Mouse (Mus musculus) E14TG2a.4 (cell line): ENCODE measurements at regions not wholly inside any gene's neighbourhood (a gene's known extent, or its start where the extent isn't known, plus 50 kb on each side); places are given as distances from the start of the nearest gene placed in this dataset.
A peak's percentile ranks its signal among the peaks of the same experiment; 100 is the strongest.

Source experiments
- H3K27me3 ChIP-seq: 2 replicates; pipeline ENCODE4 v1.6.1; 2014; ENCODE audit warnings: low read length, control low read depth; ENCODE audit not compliant: insufficient read depth
- H3K36me3 ChIP-seq: 2 replicates; pipeline ENCODE4 v1.6.1; 2014; ENCODE audit warnings: low read length, control low read depth; ENCODE audit not compliant: insufficient read depth
- H3K4me1 ChIP-seq: replicated peaks from 2 replicates; pipeline ENCODE4 v1.6.1; 2014; ENCODE audit warnings: low read depth, low read length, control low read depth
- H3K4me3 ChIP-seq: replicated peaks from 2 replicates; pipeline ENCODE4 v1.5.1; 2014; ENCODE audit warnings: mild to moderate bottlenecking, low read length
- H3K9me3 ChIP-seq: 2 replicates; pipeline ENCODE4 v1.6.1; 2014; ENCODE audit warnings: low read length, control low read depth
- CTCF ChIP-seq: conservative IDR thresholded peaks from 2 replicates; pipeline ENCODE4 v1.5.1; 2014; ENCODE audit warnings: low read length
- NANOG ChIP-seq: IDR thresholded peaks from 2 replicates; pipeline ENCODE4 v1.6.1; 2014; ENCODE audit warnings: borderline replicate concordance, low read length, mixed read lengths
- POU5F1 ChIP-seq: IDR thresholded peaks from 2 replicates; pipeline ENCODE4 v1.6.1; 2014; ENCODE audit warnings: low read length, borderline replicate concordance

DNA sequence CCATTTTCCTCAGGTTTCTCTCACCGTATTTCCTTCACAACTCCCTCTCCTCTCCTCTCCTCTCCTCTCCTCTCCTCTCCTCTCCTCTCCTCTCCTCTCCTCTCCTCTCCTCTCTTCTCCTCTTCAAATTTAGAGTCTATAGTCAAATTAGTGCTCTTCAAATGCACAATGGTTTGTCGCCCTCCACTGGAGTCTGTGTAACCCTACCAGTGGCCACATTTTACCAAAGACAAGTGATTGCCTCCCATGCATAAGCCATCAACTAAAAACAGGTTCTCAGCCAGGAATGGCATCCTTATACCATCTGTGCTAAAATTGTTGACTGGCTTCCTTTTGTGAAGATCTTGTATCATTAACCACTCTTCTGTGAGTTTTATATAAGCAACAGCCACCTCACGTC, 979.5 kb upstream of the Adam24 start:
- Histone ChIP-seq H3K4me3 (no peak overlapping the region), H3K9me3 (no peaks in the 10 kb centered on the region), H3K4me1 (no peaks in the 10 kb centered on the region), H3K27me3 (no peaks in the 10 kb centered on the region), H3K36me3 (no peaks in the 10 kb centered on the region)
- TF ChIP-seq CTCF = no peak; the same call in 1 of the 2 replicates
- TF ChIP-seq NANOG = no peak
- no peak for TF ChIP-seq POU5F1

DNA sequence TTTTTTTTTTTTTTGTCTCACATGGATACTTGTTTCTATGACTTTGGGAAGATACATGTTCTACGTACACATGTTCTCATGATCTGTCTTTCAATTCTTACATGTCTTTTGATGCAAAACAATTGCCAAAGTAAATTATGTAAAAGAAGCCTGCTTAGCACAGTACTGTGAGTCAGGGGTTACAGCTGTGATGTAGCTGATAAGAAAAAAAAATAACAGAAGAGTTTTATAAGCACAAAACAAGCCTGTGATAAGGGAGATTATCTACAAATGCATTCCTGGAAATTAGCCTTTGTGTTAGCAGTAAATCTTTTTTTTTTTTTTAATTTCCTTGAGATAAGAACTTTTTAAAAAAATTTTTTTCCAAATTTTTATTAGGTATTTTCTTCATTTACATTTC, 969.0 kb upstream of the Adam24 start:
- H3K36me3 ChIP-seq = no peaks in the 10 kb centered on the region
- no peaks in the 10 kb centered on the region for H3K4me1 ChIP-seq
- H3K27me3 ChIP-seq = no peaks in the 10 kb centered on the region
- H3K4me3 ChIP-seq = no peak overlapping the region
- TF ChIP-seq NANOG (no peak), POU5F1 (no peak), CTCF (no peak)
- no peaks in the 10 kb centered on the region for H3K9me3 ChIP-seq

DNA sequence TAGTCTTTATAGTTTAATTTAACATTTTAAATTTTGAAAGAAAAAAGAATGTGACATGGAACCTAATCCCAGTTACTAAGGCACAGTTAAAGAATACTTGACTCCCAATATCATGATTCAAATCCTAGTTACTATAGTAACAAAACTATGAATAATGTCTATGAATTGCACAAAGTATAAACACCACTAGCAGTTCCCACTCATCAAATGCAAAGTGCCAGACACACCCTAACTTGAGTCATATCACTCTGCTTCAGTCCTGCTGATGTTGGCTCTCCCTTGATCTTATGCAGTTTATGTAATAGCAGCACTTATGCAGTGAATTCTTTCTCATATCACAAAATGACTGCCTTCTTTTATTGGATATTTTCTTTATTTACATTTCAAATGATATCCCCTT, 932.5 kb upstream of the Adam24 start:
- Histone ChIP-seq H3K4me3 (no peak overlapping the region), H3K36me3 (no peaks in the 10 kb centered on the region), H3K4me1 (no peaks in the 10 kb centered on the region), H3K9me3 (no peaks in the 10 kb centered on the region), H3K27me3 (no peaks in the 10 kb centered on the region)
- TF ChIP-seq CTCF = no peak
- TF ChIP-seq NANOG = no peak
- TF ChIP-seq POU5F1 = no peak

DNA sequence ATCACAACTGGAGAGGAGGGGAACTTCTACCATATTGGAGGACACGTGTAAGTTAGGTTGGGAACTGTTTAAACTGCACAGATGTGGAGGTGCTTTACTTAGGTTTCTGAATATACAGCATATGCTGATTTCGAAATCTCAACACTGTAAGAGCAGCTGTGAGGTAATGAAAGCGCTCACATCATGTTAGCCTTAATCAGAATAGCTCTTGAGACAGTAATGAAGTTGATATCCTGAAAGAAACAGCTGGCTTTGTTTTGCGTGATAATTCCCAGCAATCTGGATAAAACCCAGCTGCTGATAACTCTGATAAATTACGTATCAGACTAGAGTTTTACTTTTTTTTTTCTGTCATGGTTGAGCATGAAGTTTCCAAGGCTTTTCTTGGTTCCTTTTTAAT, 928.7 kb upstream of the Adam24 start:
- no peak for TF ChIP-seq POU5F1
- TF ChIP-seq CTCF = no peak
- TF ChIP-seq NANOG = no peak
- Histone ChIP-seq H3K27me3 (no peaks in the 10 kb centered on the region), H3K4me1 (no peaks in the 10 kb centered on the region), H3K36me3 (no peaks in the 10 kb centered on the region), H3K4me3 (no peak overlapping the region), H3K9me3 (no peaks in the 10 kb centered on the region)

DNA sequence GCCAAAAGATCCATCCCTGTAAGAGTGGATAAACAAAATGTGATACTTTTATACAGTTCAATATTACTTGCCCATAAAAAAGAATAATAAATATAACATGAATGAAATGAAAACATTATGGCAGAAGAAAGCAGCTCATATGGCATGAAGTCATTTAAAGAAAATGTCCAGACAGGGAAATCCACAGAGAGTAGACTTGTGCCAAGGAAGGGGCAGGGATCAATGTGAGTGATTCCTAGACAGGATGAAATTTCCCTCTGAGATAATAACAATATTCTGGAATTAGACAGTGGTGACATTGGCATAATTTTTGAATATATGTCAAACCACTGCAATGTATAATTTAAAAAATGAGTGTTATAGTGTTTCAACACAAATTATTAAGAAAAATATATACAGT, 915.0 kb upstream of the Adam24 start:
- Histone ChIP-seq H3K9me3 (no peaks in the 10 kb centered on the region), H3K27me3 (no peaks in the 10 kb centered on the region), H3K36me3 (no peaks in the 10 kb centered on the region), H3K4me3 (no peak overlapping the region), H3K4me1 (no peaks in the 10 kb centered on the region)
- TF ChIP-seq CTCF (no peak), POU5F1 (no peak), NANOG (no peak)

DNA sequence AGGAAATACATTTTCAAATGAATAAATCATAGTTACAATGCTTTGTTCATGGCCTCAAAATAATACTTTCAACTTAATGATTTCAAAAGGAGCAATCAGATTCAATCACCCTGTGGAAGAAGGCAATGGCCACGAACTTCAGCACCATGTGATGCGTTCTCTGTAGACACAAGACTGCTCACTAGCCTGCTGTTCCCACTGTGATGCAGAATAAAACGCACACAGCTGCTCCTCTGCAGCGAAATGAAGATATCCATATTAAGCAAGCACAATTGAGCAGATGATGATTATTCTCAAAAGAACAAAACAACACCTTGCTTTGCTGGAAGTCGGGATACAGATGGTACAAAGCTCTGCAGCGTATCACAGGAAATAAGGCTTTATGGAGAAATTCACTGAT, 895.4 kb upstream of the Adam24 start:
- Histone ChIP-seq H3K36me3 (no peaks in the 10 kb centered on the region), H3K9me3 (no peaks in the 10 kb centered on the region), H3K27me3 (no peaks in the 10 kb centered on the region), H3K4me3 (no peak overlapping the region), H3K4me1 (no peaks in the 10 kb centered on the region)
- TF ChIP-seq NANOG (peak; percentile 34; the same call in 1 of the 2 replicates), CTCF (no peak), POU5F1 (no peak)

DNA sequence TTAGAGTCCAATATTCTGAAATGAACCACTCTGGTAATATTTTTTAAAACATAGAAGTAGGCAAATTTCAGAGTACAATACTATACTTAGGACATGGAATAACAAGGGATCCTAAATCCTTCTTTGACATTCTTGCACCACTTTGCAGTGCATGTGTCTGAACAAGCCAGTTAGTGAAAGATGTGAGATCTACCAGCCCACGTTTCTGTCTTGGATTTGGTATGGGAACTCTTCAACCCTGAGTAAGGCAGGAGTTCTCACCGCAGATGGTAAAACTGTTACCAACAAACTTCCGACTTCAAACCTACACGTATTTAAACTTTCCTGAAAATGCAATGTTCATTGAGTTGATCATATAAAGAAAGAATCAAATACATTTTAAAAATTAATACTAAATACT, 894.7 kb upstream of the Adam24 start:
- TF ChIP-seq NANOG (no peak), CTCF (no peak), POU5F1 (no peak)
- H3K9me3 ChIP-seq = no peaks in the 10 kb centered on the region
- no peaks in the 10 kb centered on the region for H3K27me3 ChIP-seq
- H3K4me1 ChIP-seq = no peaks in the 10 kb centered on the region
- no peak overlapping the region for H3K4me3 ChIP-seq
- no peaks in the 10 kb centered on the region for H3K36me3 ChIP-seq

DNA sequence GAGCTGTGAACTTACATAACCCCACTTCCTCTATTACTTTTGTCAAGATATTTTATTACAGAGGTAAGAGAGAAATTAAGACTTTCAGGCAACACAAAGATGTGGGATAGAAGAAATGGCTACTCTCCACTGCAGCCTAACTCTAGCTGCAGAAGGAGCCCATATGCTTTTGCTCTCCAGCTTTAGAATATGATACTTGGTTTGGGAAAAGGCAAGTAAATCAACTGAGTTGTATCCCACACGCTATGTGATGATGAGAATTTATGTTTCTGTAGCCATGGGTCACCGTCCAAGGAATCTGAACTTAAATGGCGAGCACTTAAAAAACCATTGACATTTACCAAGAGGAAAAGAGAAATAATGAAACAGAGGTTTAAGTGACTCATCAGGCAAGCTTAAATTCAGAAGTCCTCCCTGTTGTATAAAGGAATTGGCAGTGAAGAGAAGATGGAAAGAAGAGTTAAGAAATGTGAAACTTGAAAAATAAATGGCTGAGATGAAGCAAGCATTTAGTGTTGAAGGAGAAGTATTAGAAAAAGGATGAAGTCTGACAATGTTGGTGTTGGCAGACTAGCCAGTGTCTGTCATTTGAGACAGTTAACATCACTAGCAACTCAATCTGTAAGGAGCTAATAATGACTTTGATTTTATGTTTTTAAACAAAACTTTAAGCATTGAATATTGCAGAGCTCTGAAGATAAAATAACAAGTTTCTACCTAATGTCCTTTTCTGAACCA, 893.3 kb upstream of the Adam24 start:
- H3K9me3 ChIP-seq = no peaks in the 10 kb centered on the region
- no peaks in the 10 kb centered on the region for H3K4me1 ChIP-seq
- H3K36me3 ChIP-seq = no peaks in the 10 kb centered on the region
- no peaks in the 10 kb centered on the region for H3K27me3 ChIP-seq
- TF ChIP-seq POU5F1 (no peak), NANOG (no peak)
- no peak overlapping the region for H3K4me3 ChIP-seq

DNA sequence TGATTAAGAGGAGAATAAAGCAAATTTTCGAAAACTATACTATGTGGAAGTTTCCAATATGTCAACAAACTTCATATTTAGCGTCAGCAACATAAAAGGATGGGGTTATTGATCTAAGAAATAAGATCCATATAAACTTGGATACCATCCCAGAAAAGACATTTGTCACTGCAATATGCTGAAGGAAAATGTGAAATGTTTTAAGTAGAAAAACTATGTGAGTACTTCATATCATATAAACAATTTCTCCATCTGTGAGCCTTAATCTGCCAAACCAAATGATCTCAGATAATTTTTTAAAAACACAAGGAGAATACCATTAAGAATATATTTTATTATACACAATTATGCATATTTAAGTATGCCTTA, 892.7 kb upstream of the Adam24 start:
- TF ChIP-seq CTCF (no peak), NANOG (no peak), POU5F1 (no peak)
- Histone ChIP-seq H3K27me3 (no peaks in the 10 kb centered on the region), H3K4me3 (no peak overlapping the region), H3K36me3 (no peaks in the 10 kb centered on the region), H3K9me3 (no peaks in the 10 kb centered on the region), H3K4me1 (no peaks in the 10 kb centered on the region)
